Mouse (Mus musculus) adrenal gland, postnatal 14 days (tissue): ENCODE measurements around the gene Fam71a. TPM values are rescaled to one million over a fixed set of nuclear protein-coding genes. Genes with fewer than 3 reads are reported as not detected.

Experiments
- DNase-seq: peaks from one replicate; pipeline ENCODE4 v3.0.0; 2021; ENCODE audit warnings: mixed read lengths
- total RNA-seq: library from RNA; stranded (reverse); gene quantifications from 2 replicates; pipeline ENCODE4 v1.2.3, GENCODE M21; 2021

Gene Fam71a
- total RNA-seq, 1 experiment from 2014 or later = not detected

- no peak for DNase-seq
These were observed 41.9 kb downstream of the Fam71a start for GRCm38 (mm10) chr1:191122744-191123143.

DNA sequence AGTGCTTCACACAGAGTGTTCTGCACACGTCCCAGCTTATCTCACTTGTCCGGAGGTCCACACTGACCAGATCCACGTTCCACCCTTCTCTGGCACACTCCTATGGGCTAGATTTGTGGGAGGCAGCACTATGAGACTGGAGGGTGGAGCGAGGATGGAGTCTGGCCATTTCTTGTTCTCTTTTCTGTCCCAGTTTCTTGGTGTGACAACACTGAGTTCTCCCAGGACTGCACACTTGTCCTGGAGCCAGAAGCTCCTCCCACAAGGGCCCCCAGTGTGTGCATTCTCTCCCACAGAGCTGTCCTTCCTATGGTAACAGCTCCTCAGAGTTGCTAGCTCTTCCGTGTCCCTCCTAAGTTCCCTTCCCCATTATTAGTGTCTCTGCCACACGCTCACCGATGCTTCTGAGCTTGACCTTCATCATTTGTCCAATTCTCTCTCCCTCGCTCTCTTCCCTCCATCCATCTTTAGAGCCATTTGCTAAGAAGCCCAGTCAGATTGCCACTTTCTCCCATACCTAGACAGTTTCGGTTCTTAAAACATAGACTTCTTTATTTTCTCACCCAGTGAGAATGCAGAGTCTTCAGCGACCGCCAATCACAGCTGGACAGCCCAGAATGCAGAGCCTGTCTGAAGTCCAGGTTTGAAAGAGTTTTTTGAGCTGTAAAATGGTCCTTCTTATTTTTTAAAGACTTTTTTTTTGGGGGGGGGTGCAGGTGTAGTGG is 48.9 kb downstream of the Fam71a start:
- no peak for DNase-seq

GRCm38 (mm10) chr1:191114868-191115267 is 49.7 kb downstream of the Fam71a start:
- DNase-seq = no peak

Other genes with a start within 250 kb of the Fam71a start
- gene Angel2, start 239.7 kb downstream of the Fam71a start, total RNA-seq = 46.6 and 46.7 TPM in 2 replicates
- gene Vash2, start 185.5 kb downstream of the Fam71a start, total RNA-seq = 0.48 and 1.2 TPM in 2 replicates
- gene Flvcr1, start 138.7 kb downstream of the Fam71a start, total RNA-seq = 15.0 and 23.8 TPM in 2 replicates
- not detected in 2 replicates for gene Spata45, start 128.2 kb downstream of the Fam71a start, total RNA-seq
- gene Tatdn3, start 101.9 kb downstream of the Fam71a start, total RNA-seq = 17.5 and 21.8 TPM in 2 replicates
- 2.2 and 3.4 TPM in 2 replicates for gene Nsl1, start 101.8 kb downstream of the Fam71a start, total RNA-seq
- 2.0 and 5.2 TPM in 2 replicates for gene Batf3, start 67.0 kb downstream of the Fam71a start, total RNA-seq
- 2.4 and 4.8 TPM in 2 replicates for gene Atf3, start 53.2 kb upstream of the Fam71a start, total RNA-seq
- gene Nenf, start 153.4 kb upstream of the Fam71a start, total RNA-seq = 89.6 and 91.5 TPM in 2 replicates
- 6.2 and 6.8 TPM in 2 replicates for gene Tmem206, start 161.1 kb upstream of the Fam71a start, total RNA-seq
- gene Ppp2r5a, start 238.5 kb upstream of the Fam71a start, total RNA-seq = 193 and 243 TPM in 2 replicates